Mouse (Mus musculus) Muller cell, postnatal 12 days (primary cell): ENCODE measurements around the gene Zdhhc5.
"Not testable (repeated sequence)": the region's sequence is repeated elsewhere in the genome, so short reads cannot be mapped to it uniquely, and the experiment has no call there.

Source experiments
- DNase-seq: peaks from one replicate; pipeline ENCODE4 v3.0.0-alpha.2; 2015; ENCODE audit errors: inconsistent ontology term

Zdhhc5 gene

DNA sequence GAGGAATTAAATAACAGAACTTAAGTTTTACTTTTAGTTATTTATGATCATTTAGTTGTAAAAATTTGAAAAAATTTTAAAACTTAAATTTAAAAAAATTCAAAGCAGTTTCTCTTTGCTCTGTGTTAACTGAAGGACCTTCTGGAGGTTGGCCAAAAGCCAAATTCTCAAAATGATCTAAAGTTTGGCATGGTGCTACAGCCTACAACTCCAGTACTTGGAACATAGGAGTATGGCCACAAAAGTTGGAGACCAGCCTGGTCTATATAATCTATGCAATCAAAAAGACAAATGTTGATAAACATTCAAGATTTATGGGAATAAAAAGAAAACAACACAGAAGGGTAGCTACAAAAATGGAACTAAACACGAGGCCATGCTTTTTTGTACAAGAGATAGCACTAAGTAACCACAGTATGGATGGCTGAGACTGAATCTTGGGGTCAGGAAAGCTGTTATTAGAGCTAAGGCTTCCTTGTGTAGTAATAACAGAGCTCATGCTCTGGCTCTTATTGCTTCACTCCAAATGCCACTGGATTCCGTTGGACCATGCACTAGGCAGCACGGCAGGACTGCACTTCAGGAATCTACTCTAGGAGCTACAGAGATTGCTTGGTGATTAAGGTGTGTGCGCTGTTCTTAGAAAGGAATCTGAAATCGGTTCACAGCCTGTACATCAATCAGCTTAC lies 19.8 kb downstream of the Zdhhc5 start:
- no peak for DNase-seq

DNA sequence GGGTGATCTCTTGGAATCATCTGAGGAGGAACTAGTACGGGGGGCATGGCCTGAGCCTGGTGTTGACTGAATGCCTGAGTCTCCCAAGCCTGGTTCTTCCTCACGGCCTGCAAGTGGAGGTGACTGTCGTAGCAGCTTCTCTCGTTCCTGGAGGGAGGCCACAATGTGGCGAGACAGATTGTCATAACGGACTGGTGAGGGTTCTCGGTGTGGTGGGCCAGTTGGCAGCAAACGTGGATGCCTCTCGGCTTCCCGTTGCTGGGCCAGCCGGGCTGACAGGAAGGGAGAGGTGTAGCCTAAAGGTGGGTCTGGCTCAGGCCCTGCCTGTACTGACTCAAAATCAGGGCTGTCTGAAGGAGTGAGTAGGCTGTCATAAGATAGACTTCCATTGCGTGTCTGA lies 24.9 kb downstream of the Zdhhc5 start:
- no peak for DNase-seq

DNA sequence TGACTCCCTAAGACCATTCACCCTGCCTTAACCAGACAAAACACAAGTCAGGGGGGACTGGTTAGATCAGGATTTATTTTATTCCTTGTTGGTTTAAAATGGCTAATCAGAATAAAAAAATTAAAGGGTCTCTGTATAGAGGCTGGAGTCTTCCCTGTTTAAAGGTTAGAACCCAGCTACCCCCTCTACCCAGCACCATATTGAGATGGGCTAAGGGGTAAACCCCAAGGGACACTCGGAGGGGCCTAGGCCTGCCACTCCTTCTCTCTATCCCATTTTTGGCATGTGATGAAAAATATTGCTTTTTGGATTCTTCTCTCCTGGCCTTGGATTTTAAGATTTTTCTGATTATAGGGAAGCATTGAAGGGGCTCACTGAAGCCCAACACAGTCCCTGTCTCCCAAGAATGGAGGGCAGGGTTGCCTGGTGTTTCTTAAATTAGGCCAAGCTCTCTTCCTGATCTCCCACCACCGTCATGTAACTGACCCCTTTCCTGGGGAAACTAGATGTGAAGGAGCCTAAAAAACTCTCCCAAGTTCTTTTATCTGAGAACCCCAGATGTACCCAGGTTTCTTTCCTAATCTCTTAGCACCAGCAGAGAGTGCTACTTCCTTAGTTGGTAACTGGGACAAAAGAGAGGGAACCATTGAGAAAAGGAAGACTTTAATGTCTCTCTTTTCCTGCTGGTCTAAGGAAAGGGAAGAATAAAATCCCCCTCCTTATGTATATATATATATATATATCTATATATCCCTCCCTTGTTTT lies 26.7 kb downstream of the Zdhhc5 start:
- no peak for DNase-seq

DNA sequence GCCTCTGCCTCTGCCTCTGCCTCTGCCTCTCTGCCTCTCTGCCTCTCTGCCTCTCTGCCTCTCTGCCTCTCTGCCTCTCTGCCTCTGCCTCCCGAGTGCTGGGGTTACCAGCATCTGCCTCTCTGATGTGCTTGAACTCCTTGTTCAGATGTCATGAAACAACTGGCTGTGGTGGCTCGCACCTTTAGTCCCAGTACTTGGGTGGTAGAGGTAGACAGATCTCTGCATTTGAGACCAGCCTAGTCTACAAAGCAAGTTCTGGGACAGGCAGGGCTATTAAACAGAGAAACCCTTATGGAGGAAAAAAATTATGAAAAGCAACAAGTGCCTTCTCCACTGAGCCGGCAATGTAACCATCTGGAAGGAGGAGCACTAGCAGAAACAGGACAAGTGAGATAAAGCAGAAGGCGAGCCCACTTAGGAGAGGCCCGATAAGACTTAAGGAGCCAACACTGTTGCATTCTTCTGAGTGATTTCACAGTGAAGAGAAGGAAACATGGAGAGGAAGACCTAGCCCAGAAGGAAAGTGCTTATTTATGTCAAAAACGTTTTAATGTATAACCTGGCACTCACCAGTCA lies 32.3 kb downstream of the Zdhhc5 start:
- no peak for DNase-seq

DNA sequence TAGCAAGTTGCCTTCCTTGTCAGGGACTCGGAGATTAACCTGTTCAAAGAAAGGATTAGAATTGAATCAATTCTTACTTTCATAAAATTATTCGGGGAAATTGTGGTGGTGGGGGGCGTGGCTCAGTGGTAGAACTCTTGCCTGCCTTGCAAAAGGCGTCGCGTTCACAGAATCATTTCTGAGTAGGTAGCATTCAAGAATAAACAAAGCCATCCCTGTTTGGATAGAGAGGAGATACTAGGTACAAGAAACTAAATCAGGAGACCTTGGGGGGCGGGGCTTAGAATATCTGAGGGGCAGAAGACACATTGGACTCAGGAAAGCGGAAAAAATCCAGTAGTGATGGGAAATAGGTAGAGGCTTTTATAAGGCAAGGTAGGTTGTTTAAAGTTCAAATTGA lies 36.0 kb downstream of the Zdhhc5 start, which contains the start of gene Tmx2:
TSS of gene Tmx2 (minus strand) at position 125 of the 400 bp plus-strand sequence.
- no peak for DNase-seq

DNA sequence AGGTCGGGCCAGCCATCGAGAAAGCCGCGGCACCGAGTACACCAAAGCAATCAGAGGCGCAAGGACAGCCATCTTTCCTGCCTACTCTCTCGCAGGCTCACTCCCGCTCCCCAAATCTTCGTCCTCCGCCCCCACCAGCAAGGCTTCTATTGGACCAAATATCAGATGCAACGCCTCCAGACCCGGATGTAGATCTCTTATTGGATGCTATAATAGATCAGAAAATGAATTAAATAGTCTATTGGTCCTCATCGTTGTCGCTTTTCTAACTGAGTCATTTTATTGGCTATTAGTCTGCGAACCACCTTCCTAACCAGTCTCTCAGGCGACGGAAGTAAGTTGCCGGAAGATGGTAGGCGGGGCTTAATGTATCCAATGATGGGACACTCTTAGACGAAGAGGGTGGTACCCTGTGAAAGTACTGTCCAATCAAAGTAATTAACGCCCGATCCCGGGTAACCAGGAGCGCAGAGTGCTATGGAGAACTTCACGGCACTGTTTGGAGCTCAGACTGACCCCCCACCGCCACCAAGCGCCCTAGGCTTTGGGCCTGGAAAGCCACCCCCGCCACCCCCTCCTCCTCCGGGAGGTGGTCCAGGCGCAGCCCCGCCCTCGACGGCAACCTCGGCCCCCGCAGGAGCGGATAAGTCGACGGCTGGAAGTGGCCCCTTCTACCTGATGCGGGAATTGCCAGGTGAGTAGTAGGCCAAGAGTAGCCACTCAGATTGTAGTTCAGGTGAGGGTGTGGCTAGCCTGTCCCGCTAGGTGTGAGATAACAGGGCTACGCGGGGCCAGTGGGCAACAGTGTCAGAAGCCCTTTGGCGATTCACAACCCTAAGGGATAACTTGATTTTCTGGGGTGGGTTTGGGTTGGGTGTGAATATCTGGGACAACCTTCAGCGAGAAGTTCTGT lies 36.8 kb downstream of the Zdhhc5 start, which contains the start of the genes Gm28635 and Med19:
TSS of gene Gm28635 (minus strand) at position 74 of the 913 bp plus-strand sequence.
TSS of gene Med19 (plus strand) at position 435 of the 913 bp plus-strand sequence.
- DNase-seq = peak; percentile 100

DNA sequence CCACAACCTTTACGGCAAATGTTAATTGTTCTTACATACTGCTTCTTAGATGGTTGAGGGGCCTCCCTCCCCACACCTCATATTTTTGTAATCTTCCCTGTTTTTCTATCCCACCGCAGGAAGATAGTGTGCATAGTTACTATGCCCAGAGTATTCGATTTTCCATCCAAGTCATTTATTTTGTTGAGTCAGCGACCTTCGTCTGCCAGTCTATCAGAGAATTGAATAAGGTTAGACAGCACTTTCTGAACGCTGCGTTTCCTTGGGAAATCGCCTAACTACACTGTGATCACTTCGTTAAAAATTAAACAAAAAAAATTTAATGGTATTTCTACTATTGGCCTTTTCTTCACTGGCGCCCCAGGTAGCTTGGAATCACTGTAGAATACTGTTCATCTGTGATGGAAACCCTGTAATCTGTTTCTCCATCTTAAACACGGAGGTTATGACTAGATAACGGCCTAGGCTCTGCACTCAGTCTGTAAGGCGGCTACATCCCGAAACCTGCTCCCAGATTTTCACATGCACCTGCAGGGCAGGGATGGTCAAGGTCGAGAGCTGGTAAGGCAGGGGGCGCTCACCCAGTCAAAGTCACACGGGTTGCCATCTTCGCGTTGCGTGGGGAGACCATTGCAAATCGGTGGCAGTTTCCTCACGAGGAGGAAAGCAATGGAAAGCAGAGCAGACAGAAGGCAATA lies 37.6 kb downstream of the Zdhhc5 start:
- DNase-seq = no peak

DNA sequence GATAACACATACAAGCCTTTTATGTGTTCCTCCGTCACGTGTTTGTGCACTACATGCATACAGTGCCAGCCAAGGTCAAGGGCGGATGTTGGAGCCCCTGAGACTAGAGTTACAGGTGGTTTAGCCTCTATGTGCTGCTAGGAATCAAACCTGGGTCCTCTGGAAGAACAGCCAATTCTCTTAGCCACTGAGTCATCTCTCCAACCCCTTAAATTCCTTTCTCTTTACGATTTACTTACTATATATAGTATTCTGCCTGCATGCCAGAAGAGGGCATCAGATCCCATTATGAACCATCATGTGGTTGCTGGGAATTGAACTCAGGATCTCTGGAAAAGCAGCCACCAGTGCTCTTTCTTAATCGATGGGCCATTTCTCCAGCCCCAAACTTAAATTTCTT lies 43.4 kb downstream of the Zdhhc5 start:
- DNase-seq = not testable (repeated sequence)

DNA sequence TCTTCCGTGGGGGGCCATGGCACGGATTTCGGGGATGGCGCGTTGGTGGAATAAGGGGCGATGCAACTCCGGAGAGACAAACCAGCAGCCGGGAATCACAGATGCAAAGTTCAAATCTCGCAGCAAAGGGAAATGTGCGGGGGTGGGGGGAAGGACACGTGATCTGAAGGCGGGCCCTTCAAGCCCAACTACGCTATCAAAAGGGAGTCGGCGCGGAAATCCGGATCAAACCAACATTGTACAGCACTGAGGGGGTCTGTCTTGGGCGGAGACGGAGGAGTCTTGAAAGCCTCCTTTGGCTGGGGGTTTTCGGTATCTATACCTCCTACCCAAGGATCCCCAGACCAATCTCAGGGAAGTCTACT lies 44.4 kb downstream of the Zdhhc5 start, which contains the start of gene Selenoh:
TSS of gene Selenoh (minus strand) at position 202 of the 365 bp plus-strand sequence.
- peak; percentile 88 for DNase-seq

DNA sequence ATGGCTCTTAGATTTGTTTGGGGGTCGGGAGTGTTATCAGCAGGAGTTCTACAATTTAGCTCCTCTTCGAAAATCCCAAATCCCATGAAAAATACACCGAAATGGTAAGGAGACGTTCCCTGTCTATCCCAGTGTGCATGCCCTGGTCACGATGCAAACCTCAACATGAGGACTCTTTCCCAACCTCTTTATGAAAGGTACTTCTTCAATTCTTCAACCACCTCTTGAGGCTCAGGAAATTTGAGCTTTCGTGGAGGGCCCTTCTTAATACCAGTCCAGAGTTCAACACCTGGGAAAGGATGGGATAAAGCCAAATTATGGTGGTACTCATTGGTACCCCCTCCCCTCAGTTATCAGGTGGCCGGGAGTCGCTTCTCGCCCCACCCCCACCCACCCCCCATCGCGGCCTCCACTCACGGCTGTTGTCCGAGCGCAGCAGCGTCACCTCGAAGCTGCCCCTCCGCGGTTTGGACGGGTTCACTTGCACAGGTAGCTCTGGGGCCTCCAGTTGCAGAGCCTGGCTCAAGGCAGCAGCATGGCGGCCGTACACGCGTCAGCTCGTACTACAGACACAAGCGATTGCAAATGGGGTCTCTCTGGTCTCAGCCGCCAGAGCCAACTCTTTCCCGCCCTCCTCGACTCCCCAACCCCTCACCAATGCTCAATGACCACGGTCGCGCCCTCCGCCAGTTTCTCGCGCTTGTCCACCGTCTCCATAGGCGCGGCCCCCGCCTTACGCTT lies 45.0 kb downstream of the Zdhhc5 start:
- no peak for DNase-seq

DNA sequence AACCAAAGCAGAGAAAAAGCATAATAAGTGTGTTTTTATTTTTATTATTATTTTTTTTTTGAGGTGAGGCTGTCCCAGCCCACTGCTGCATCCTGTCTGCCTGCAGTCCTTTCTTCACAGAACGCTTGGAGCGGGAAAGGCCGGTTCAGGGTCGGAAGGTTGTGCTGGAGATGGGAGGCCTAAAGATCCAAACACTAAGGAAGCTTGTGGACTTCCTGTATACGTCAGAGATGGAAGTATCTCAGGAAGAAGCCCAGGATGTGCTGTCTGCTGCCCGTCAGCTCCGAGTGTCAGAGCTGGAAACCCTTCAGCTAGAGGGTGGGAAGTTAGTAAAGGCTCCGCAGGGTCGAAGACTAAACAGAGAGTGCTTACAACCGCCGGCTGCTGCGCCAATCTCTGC lies 48.9 kb downstream of the Zdhhc5 start:
- DNase-seq = no peak

DNA sequence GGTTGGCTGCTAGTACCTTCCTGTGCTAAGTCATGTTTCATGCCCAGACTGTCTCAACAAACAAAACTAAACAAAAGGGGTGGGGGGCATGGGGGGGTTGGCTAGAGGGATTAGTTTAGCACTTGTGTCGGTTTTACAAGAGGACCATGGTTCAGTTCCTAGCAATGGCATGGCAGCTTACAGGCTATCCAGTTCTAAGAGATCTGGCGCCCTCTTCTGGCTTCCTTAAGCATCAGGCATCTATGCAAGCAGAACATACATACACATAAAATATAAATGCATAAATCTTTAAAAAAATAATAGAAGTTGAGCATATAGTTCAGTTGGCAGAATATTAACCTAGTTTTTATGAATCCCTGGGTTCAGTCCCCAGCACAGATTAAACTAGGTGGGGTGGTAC lies 52.1 kb downstream of the Zdhhc5 start:
- no peak for DNase-seq

DNA sequence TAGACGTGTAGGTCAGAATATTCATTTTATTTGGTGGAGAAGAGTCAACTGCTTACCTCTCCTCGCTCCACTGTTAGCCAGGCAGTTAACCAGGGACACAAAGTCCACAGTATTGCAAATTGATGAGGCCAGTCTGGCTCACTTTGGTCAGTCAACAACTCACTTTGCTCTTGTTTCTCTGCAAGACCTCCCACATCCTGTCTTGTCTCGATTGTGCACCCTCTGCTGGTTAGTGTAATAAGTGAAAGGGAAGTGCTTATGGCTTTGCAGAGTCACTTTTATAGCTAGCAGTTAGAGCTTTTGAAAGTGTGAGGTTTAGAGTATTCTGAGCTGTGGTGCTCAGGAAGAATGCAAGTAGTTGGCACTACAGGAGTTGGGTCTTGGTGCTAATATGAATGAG lies 54.7 kb downstream of the Zdhhc5 start:
- DNase-seq = no peak

DNA sequence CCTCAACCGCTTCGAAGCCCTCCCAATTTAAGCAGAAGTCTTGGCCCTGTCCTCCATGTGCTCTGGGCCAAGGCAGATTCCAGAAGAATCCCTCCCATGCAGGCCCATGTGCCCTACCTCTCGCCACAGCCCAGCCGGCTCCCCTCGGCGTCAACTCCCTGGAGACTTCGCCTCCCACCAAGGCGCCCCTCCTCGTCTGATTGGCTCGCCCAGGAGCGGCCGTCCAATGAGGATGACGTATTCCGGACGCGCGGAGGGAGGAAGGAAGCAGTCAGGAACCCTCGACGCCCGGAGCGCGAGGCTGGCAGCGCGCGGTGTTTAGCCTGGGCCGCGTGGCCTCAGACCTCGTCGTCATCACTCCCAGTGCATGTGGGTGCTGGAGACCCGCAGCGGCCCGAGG lies 56.2 kb downstream of the Zdhhc5 start, which contains the start of gene Btbd18:
TSS of gene Btbd18 (plus strand) at position 274 of the 400 bp plus-strand sequence.
- no peak for DNase-seq

DNA sequence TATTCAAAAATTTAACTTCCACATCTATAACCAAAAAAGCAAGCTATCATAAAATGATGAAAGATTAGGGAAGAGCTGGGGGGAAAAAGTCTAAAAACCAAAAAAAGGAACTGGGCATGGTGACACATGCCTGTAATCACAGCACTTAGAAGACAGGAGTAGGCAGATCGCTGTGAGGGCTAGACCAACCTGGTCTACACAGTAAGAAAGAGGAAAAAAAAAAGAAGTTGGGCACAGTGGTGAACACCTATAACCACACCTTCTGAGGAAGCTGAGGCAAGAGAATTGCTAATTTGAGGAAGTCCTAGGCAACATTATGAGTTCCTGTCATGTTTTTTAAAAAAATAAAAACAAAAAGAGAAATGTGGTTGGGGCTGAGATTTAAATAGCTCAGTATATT lies 59.1 kb downstream of the Zdhhc5 start:
- DNase-seq = no peak

DNA sequence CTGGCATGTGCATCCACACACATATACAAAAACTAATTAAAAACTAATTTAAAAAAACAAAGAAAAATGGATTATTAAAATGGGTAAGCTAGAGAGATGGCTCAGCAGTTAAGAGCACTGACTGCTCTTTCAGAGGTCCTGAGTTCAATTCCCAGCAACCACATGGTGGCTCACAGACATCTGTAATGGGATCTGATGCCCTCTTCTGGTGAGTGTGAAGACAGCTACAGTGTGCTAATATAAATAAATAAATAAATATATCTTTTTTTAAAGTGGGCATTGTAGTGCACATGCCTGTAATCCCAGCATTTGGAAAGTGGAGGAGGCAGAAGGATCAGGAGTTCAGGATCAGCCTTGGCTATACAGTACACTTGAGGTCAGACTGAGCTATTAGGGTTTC lies 61.6 kb downstream of the Zdhhc5 start:
- no peak for DNase-seq

DNA sequence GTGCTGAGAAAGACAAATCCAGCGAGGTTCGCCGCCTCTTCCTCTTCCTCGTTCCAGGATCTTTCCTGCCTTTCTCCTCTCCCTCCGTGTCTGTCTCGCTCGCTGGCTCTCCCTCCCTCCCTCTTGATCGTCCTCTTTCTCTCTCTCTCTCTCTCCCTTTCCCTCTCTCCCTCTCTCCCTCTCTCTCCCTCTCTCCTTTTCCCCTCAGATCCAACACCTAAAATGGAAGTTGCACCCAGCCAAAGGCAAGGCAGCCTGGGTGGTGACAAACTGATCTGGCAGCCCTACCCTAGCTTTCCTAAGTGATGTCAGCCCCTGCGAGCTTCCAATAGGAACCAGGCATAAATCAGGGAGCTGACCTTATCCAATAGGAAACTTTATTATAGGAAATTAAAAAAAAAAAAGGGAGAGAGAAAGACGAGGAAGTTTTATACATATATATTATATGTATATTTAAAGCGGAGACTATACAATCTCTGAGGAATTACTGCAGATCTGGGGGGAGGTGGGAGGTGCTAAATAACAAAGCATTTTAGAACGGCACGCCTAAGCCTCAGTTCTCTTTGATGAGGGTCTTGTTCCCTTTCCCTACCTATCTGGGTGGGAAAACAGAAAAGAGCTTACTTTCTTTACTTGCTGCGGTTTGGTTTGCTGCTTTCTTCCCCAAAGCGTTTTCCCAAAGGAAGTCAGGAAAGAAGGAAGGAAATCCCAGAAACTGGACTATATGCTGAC lies 64.3 kb downstream of the Zdhhc5 start, which contains the start of gene Ctnnd1:
TSS of gene Ctnnd1 (minus strand) at position 302 of the 732 bp plus-strand sequence.
- DNase-seq = peak; percentile 94

DNA sequence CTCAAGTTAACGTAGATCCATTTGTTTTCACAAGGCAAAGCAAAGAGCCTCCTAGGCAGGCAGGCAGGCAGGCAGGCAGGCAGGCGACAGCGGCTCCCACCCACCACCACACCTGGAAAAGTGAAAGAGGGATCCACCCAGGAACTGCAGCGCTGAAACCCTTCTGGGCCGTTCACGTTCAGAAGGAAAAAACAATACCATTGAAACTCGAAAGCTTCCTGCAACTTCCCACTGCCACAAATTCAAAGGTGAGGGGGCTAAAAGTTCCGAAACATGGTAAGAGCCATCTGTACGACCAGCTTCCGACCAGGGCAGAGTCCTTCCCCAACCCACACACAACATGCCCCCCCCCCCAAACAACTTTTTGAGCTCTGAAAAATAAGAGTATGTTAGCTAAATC lies 65.3 kb downstream of the Zdhhc5 start:
- peak; percentile 48 for DNase-seq

DNA sequence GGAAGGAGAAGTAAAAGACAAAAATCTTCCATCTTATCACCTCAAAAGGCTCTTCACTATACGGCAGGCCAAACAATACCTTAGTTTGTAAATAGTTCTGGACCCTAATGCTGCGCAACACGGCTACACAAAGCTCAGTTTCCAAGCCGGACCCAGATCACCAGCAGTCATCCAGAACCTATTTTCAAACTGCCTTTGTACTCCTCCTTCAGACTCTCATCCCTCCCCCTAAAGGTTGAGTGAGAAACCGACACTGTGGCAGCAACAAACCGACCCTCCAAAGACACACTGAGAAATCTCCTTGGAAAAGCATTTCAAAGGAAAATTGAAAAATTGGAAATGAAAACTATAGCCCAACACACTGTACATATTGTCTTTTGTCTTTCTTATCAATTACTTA lies 66.6 kb downstream of the Zdhhc5 start:
- DNase-seq = no peak
